Mouse (Mus musculus): ENCODE data around the gene Spred2.

Spred2 gene

DNA sequence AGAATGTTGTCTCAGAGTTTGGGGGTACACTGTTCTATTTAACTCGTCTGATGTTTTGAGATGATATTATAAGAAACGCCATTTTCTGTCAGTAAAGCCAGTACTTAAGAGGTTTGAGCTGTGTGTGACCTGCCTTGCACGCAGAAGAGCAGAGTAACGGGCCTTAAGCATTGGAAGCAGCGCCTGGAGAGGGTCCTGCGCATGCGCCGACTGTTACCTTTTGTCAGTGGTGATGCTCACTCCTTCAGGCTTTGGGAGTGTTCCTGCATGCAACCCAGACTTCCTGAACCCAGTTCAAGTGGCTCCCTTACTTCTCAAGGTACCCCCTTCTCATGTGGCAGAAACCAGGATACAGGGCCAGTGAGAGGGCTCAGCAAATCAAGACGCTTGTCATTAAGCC lies 59.9 kb downstream of the Spred2 start:
- no peak for DNase-seq (ENCODE audit: low read depth, low spot score)

DNA sequence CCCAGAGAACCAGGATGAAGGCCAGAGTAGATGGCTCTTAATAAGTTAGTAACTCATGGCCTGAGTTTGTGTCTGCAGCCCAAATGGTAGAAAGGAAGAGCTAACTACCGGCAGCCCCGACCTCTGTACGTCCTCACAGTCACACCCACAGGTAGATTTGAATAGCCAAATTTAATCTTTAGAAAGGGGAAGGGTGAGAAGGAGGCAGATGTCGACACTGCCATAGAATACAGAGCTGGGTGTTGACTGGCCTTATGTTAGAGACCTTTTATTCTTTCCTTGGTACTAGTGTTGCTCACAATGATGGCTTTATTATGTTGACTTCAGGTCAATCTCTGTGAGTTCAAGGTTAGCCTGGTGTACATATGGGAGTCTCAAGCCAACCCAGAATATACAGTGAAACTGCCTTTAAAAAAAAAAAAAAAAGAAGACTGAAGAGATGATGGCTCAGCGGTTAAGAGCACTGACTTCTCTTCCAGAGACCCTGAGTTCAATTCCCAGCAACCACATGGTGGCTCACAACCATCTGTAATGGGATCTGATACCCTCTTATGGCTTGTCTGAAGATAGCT lies 61.2 kb downstream of the Spred2 start:
- no peak for DNase-seq (ENCODE audit: low read depth, low spot score)

DNA sequence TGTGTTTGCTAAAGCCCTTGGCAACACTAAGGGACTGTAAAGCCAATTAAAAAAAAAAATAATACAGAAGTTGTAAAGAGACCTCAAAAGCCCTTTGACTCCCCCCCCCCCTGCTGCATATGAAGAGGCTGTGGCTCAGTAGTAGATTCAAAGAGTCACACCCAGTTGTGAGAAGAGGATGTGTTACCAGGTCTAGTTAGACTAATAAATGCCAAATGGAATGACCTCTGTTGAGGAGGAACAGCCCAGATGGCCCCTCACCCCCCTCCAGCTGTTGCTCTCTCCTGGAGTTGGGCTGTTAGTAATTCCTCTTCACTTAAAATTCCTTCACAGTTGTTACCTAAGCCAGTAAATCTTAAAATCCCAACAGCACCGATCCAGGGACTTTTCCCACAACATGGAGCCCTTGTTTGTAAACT lies 62.3 kb downstream of the Spred2 start:
- no peak for DNase-seq (ENCODE audit: low read depth, low spot score)

DNA sequence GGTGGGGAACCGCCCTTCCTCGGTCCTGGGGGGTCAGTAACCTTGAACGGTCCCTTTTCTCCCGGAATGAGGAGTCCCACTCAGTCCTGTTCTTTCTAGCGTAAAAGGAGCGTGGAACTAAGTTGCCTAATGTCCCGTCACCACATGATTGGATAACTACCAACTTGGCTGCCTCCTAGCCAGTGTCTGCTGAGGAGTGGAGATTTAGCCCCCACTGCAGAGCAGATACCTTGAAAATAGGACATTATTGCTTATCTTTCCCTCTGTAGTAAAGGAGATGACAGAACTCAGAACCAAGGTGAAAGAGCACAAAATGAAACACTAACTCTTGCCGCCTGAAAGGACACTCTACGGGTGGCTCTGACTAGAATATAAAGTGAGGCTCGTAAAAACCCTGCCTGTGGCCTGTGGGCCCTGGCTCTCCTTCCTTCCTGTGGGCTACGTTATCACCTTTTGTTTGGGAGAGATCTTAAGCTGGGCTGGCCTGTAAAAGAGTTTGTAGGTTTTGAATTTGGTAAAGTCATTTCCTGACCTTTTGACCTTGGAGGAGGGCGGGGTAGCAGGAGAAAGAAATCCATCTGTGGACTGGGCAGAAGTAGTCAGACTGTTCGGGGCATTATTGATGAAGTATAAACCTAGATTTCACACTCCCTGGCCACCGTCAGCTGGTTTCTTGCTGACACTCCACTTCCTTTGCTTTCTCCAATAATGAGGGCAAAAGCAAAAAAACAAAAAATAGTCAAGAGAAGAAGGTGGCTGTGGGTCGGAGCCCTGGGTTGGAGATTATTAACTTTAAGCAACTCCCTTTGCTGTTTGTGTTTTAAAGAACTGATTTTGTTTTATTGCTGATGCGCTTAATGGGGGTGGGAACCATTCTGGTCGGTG lies 62.9 kb downstream of the Spred2 start:
- DNase-seq (ENCODE audit: low read depth, low spot score): no peak

DNA sequence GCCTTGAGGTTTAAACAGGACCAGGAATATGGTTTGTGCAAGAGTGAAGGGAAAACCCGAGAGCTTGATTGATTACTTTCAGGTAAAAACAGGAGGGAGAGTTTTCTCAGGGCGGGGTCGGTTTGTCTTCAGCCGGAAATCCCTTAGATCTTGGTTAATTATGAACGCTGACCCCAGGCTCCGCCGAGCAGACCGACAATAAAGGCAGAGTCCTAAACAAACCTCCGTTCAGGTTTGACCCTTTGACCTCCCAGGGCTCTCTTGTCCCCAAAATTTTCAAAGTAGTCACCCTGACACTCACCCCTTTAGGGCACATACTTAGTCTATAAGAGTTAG lies 63.5 kb downstream of the Spred2 start:
- no peak for DNase-seq (ENCODE audit: low read depth, low spot score)

DNA sequence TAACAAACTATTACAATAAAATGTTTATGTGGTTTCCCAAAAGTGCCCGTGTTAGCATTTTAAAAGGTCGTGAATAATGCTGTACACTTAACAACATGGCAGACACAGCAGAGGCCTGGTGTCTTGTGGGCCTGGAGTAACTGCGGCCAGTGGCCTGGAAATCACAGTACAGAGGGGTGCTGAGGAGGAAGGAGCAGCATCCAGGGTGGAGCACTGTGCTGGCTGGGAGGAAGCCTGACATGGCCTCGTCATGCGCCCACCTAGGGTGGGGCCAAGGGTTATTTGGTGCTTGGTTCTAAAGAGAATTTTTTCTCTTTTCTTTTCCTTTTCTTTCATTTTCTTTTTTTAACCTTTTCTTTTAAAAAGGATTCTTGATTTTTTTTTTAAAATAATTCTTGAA lies 64.0 kb downstream of the Spred2 start:
- DNase-seq (ENCODE audit: low read depth, low spot score): no peak

DNA sequence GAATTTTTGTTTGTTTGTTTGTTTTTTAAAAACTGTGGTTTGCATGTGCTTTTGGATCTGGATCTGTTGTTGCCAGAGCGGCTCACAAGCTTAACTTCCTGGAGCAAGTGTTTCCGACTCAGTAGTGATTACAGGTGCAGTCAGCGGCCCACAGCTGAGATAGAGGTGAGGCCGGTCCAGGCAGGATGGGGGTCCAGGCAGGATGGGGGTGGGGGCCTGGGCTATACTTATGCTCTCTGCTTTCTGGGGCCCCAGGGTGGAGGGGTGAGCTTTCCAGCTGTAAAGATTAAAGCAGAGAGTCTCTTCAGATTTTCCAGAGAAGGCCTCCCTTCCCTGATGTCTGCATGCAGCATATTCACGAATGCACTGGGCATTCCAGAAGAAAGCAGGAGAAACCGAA lies 64.5 kb downstream of the Spred2 start:
- no peak for DNase-seq (ENCODE audit: low read depth, low spot score)

DNA sequence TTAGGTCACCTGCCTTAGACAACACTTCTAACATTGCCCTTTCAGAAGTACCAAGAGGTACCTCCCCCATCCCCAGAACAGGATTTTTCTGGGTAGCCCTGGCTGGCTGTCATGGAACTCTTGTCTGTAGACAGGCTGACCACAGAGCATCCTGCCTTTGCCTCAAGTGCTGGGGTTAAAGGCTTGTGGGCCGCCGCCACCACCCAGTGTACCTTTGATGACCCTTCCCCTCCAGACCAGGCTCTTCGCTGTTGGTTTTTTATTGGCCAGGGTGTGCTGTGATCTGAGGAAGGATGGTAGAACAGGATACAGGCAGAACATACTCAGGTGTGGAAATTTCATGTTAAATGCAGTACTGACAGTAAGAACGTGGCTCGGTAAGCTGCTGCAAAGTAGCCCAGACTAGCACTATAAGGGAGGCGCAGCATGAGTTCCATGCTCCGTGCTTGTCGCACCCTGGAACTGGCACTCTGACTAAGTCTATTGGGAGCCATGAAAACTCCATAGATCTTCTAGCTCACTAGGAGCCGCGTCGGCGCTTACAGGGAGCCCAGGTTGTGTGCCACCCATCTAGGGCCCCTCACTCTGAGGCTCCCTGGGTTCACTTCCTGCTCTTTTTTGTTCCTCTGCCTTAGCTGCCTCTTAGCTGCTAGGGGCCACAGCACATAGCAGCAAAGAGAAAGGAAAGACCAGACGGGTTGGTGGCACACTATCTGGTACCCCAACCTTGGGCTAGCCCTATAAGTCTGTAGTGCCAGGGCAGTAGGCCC lies 65.2 kb downstream of the Spred2 start:
- no peak for DNase-seq (ENCODE audit: low read depth, low spot score)

DNA sequence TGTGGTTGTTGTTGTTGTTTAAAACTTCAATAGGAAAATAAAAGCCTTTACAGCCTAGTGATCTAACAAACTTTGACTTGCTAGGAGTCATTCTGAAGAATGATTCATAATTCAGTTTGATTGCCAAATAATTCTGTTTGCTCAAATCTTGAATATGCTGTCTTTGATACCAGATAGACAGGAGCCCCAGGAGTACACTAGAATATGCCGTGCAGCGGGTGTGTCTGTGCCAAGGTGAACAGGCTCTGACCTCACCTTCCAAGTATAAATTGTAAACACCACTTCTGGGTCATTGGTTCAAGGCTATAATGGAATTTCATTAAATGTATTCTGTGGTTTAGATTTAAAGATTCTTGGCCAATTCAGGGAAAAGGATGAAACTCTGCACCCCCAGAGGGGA lies 66.6 kb downstream of the Spred2 start:
- DNase-seq (ENCODE audit: low read depth, low spot score): no peak

DNA sequence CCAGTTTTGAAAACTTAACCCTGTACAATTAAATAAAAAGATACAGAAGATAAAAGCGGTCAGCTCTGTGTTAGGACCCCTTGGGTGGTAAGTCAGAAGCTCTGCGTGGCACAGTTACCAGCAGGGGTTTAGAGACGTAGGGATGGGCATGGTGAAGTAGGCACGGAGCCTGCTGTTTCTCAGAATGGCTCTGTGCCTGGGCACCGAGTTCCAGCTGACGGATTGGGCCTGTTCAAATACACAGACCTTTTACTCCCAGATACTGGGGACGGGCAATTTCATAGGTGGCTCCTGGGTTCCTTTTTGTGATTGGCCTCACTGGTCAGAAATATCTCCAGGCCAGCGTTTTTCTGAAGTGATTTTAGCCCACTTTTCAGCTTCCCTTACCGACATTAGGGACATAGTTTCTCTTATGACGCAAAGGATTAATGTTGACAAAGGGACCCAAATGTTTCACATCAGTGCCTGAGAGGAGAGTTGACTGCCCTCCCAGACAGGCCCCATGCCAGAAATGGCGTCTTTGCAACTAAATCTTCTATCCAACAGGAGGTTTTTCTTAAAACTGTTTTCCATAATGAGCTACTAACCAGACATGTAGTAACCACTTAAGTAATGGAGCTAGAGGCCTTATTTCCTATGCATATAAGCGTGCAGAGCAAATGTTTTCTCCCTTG lies 67.3 kb downstream of the Spred2 start:
- DNase-seq (ENCODE audit: low read depth, low spot score): no peak

DNA sequence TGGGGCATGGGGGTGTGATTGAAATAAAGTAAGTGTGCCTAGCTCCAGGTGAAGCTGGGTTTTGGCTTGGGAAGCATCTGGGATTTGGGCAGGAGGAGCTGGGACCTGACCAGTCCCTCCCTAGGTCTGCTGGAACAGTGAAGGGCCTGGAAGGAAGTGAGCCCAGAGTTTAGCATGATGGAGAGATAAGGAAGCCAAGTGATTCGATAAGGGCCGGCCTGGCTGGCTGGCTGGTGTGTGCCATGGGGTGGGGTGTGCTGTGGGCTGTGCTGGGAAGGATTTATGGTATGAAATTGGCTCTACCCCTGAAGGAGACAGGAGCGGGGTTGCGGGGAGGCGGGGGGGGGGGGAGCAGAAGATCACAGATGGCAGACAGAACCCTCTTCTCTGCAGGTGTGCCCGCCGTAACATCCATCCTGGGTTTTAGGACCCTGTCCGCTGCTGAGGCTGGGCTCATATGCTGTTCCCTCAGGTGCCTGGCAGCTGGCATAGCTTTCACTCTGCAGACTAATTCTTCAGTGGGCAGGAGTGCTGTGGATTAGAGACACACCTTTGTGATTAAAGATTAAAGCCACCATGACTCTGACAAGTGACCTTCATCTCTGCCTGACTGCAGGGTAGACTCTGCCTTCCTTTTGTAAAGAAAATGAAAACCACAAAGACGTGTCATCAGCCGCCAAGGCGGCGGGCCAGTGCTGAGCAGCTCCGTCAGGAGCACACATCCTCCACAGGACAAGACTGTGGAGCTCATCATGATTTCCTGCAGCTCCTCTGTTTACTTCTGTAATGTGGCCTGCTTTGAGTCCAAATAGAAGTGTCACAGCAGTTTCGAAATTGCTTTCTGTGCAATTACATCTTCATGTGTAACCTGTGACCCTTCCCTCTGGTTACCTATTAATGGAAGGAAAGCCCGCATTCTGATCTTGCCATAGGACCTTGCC lies 68.4 kb downstream of the Spred2 start:
- no peak for DNase-seq (ENCODE audit: low read depth, low spot score)

DNA sequence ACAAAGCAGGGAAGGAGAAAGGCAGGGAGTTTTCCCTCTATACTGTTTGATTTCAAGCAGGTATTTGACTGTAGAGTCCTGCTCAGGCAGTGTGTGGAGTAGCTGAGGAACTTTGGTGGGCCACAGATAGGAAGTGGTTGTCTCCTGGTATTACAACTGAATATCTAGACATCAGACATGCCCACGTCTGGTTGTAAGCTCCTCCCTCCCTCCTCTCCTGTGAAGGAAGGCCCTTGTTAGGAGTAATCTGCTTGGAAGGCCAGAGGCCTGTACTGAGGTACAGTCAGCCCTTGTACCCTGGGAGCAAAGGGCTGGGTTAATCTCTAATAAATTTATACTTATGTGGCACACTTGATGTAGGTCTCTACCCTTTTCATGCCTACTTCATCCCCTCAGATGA lies 69.6 kb downstream of the Spred2 start:
- no peak for DNase-seq (ENCODE audit: low read depth, low spot score)

DNA sequence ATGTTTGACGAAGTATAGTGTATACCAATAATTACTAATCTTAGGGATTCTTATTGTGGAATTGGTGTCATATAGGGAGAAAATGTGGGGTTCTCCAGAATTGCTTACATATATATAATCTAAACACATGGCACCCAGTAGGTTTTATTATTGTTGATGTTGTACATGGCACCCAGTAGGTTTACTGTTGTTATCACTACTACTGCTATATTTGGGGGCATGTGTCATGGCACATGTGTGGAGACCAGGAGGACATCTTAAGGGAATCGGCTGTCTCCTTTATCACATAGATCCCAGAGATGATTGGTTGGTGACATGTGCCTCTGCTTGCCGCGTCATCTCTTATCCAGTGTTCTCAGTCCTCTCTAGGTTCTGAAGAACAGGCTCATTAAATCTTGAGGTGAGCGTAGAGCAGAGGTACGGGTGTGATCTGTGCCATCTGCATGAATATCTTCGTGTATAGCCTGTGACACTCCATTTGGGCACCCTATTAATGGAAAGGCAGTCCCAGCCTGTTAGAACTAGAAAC lies 70.2 kb downstream of the Spred2 start:
- DNase-seq (ENCODE audit: low read depth, low spot score): no peak

DNA sequence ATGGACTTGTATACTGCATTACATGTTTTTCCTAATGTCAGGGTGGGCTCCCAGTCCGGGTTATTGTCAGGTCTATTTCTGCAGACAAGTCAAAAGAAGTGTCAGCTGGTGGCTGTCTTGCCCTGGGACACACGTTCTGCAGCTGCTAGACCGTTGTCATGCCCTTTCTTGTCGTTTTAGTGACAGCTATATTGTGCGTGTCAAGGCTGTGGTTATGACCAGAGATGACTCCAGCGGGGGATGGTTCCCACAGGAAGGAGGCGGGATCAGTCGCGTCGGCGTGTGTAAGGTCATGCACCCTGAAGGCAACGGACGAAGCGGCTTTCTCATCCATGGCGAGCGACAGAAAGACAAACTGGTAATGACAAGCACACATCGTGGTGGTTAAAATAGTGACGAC lies 73.8 kb downstream of the Spred2 start:
- DNase-seq (ENCODE audit: low read depth, low spot score): no peak

DNA sequence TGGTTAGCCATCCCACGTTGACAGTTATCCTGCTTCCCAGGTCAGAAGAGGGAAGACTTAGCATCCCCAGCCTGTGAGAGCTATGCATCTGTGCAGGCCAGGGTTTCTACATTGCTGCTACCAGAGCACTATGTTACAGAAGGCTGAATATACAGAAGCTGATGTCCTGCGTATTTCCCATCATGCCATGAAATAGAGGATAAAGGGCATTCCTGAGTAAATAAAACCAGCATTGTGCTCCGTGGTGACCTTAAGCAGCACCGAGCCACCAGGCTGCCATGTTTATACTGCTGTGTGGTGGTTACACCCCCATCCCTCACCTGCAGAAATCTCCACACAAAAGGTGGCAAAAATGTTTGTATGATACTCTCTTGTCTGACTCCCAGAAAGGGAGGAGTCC lies 78.7 kb downstream of the Spred2 start:
- DNase-seq (ENCODE audit: low read depth, low spot score): no peak

DNA sequence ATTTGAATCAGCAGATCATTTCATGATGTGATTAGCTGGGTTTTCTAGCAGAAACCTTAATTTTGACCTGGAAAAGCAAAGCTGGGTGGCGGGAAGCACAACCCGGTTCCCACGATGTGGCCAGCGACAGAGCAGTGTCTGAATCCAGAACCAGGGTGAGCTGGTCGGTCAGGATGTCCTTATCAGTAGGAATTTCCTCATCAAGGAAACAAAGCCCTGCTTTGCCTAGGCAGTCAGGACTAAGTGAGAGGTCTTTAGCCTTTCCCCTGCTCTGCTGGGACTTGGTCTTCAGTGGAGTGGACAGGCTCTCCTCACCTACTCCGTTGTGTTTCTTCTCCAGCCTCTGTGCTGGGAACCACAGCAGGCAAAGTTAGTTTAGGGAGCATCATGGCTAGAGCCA lies 83.5 kb downstream of the Spred2 start:
- no peak for DNase-seq (ENCODE audit: low read depth, low spot score)

DNA sequence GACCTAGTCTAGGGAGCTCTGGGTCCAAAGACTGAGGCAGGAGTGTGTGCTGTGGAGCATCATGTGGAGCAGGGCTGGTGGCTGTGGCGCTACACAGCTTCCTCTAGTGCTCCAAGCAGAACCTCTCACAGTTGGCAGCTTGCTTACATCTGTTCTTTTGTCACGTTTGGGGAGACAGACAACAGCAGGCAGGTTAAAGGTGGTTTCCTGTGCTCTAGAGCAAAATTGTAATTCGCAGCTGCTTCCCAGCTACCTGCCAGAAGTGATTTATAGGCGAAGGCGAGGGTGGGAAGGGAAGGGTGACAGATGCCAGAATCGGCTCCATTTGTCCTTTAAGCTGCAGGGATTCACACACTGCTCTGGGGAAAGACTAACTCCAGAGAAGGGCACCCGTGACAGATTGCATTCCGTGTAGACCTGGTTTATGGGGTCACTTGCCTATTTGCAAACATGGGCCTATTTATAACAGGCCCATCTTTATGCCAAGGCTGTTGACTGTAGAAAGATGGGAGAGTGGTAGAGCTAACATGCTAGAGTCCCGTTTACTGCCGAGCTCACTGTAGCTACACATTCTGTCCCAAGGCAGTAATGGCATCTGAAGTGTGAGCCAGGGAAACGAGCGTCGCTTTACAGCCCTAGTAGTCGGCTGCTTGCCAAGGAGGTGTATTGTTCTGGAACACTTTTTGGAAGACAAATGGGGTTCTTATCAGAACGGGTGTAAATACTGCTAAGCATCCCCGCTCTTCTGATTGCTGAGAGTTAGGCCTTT lies 87.2 kb downstream of the Spred2 start:
- no peak for DNase-seq (ENCODE audit: low read depth, low spot score)

DNA sequence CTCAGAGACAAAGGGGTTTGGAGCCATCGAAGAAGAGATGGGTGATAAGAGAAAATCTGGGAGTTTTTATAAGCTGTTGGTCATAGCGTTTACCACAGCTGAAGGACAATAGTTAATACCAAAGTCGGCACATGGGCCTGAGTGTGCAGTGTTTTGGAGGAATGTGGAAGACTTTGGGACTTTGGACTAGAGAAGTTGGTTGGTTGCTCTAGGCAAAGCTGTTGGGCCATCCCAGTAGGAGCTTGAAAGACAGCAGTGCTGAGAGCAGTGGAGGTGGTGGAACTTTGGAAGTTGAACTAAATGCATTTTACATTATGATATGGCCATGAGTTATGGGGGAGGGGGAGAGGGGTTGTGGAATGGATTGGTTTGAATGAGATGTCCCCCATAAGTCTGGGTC lies 89.2 kb downstream of the Spred2 start:
- no peak for DNase-seq (ENCODE audit: low read depth, low spot score)

DNA sequence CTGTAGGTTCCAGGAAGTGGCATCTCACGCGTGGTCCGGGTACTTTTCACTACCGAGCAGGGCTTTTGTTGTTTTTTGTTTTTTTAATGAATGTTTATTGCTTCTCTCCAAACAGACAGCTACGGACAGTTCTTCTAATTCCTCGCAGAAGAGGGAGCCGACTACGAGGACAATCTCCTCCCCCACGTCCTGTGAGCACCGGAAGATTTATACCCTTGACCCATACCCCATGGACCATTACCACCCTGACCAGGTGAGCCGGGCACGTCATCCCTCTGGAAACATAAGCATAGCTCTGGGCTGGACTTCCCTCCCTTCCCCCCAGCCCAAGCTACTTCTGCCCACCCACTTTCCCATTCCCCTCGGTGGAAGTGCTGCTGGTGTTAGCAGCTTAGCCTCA lies 93.8 kb downstream of the Spred2 start:
- DNase-seq (ENCODE audit: low read depth, low spot score): no peak

DNA sequence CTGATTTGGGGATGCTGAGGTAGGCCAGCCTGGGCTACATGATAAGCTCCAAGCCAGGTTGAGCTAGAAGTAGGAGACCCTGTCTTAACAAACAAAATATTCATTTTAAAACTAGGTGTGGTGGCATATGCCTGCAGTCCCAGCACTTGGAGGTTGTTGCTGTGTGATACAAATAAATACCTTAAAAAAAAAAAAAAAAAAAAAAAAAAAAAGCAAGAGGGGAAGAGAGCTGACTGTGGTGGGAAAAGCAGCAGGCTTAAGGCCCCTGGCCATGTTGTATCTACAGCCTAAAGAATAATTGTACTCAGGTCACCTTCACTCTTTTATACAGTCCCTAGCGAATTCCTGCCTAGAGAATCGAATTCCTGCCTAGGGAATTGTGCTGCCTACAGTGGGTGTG lies 94.7 kb downstream of the Spred2 start:
- no peak for DNase-seq (ENCODE audit: low read depth, low spot score)
